ENCODE assay signal across 23 mouse cellular contexts in genomic region chr16:74609564-74609963, GRCm38 (mm10).
"Had no signal": no experiment of that assay in that cellular context is flagged by ENCODE, and none has a peak within 500 bp of the region (broad histone marks: within the 10 kb centered on the region; RNA-seq: fewer than 3 reads in every experiment).

No protein-coding gene starts in this region.

- H3K9me3 ChIP-seq: limb, embryonic 12.5 days; limb, embryonic 15.5 days; liver, embryonic 15.5 days; lung, embryonic 15.5 days; midbrain, embryonic 10.5 days; midbrain, embryonic 13.5 days; neural tube, embryonic 13.5 days; stomach, embryonic 15.5 days had no signal

- H3K4me2 ChIP-seq: limb, embryonic 12.5 days; limb, embryonic 15.5 days; liver, embryonic 11.5 days; liver, embryonic 15.5 days; lung, embryonic 15.5 days; midbrain, embryonic 13.5 days; neural tube, embryonic 13.5 days; stomach, embryonic 15.5 days had no signal

- H3K4me1 ChIP-seq: limb, embryonic 15.5 days; liver, embryonic 15.5 days; megakaryocyte, embryonic 14.5 days; midbrain, embryonic 13.5 days; neural tube, embryonic 13.5 days; stomach, embryonic 15.5 days had no signal

- ATAC-seq: hindbrain, postnatal 0 days; inflammation-experienced regulatory T-cells, adult 6 months; midbrain, embryonic 13.5 days; midbrain, embryonic 16.5 days had no signal

- DNase-seq: kidney, postnatal 4 days; left cerebral cortex, postnatal 4 days; lung, adult 18-20 months; lung, postnatal 10 days; lung, postnatal 36 days; retina, postnatal 1 day; right cerebral cortex, postnatal 25 days; spleen, adult 18-20 months; thymus, postnatal 25 days had no signal

- H3K27me3 ChIP-seq: limb, embryonic 12.5 days; limb, embryonic 15.5 days; liver, embryonic 15.5 days; lung, embryonic 15.5 days; megakaryocyte, embryonic 14.5 days; midbrain, embryonic 13.5 days; neural tube, embryonic 13.5 days; stomach, embryonic 15.5 days had no signal

- H3K27ac ChIP-seq: hindbrain, postnatal 0 days; limb, embryonic 12.5 days; limb, embryonic 15.5 days; liver, embryonic 15.5 days; lung, embryonic 15.5 days; midbrain, embryonic 10.5 days; midbrain, embryonic 13.5 days; neural tube, embryonic 13.5 days; stomach, embryonic 15.5 days had no signal

- H3K9ac ChIP-seq: limb, embryonic 12.5 days; limb, embryonic 15.5 days; liver, embryonic 15.5 days; lung, embryonic 15.5 days; midbrain, embryonic 13.5 days; neural tube, embryonic 13.5 days; stomach, embryonic 15.5 days had no signal

- H3K36me3 ChIP-seq: limb, embryonic 12.5 days; limb, embryonic 15.5 days; liver, embryonic 15.5 days; lung, embryonic 15.5 days; midbrain, embryonic 10.5 days; midbrain, embryonic 13.5 days; neural tube, embryonic 13.5 days; stomach, embryonic 15.5 days had no signal

- H3K4me3 ChIP-seq: limb, embryonic 12.5 days; limb, embryonic 15.5 days; liver, embryonic 15.5 days; lung, embryonic 15.5 days; megakaryocyte, embryonic 14.5 days; midbrain, embryonic 10.5 days; midbrain, embryonic 13.5 days; myocyte; neural tube, embryonic 13.5 days; stomach, embryonic 15.5 days had no signal
